Mouse (Mus musculus): Measurements from ENCODE around the gene Ccdc102a.

DNA sequence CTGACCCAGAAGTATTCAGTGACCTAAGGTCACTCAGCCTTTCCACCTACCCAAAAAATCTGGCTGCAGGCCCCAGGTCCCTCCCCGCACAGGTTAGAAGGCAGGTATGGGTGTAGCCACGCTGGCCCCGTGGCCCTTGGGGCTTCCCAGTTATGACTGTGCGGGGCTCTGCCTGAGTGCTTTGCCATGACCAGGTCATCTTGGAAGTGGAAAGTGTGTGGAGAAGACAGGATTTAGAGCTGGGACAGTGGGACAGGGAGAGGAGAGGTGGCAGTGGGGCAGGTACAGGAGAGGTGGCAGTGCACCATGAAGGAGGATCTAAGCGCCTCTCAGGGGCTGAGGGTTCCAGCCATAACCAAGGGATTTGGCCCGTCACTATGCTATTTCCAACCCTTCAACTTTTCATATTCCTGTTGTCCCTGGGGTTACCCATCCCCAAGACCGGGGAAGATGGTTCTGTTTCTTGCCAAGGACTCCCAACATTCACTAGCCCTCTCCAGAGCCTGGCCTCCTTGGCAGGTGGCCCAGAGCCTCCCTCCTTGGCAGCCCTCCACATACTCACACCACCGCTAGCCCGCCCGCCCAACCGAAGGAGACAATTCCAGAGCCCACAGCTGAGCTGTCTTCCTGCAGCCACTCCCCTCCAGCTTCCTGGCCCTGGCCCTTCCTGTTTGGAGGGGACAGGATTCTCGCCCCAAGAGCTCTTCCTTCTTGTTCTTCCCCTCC, 13.3 kb downstream of the Ccdc102a start:
- TF ChIP-seq JUN (IDR thresholded peaks at IDR 0.05; ENCODE audit: insufficient read depth, low read depth, low read length) (no peak), USF1 (IDR thresholded peaks at IDR 0.05; ENCODE audit: low read depth, low read length) (no peak), CTCF (conservative IDR thresholded peaks at IDR 0.05 in 1 of 2, IDR thresholded peaks at IDR 0.05 in 1 of 2; ENCODE audit: low read depth in 2 of 2, low read length in 2 of 2) (no peak), MAX (IDR thresholded peaks at IDR 0.05; ENCODE audit: low read length) (no peak)

All from CH12.LX (cell line).